Mouse (Mus musculus): Measurements from ENCODE around the gene 9230104L09Rik.

9230104L09Rik gene

DNA sequence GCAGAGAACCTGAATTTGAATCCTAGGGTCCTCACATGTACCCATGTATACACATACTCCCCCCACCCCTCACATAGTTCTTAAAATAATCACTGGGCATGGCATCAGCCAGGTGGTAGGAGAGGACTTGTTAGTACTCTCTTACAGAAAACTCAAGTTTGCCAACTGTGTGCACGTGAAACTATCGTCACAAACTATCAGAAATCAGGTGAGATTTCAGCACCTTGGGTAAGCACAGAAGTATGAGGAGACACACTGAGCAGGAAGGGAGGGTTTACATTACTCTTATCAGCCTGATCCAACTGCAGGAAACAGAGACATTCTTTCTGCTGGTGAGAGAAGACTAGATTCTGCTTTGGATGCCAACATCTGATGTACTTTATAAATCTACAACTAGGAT lies 25.6 kb downstream of the 9230104L09Rik start:
- WGBS = 82% methylated on average over 2 of the region's 2 CpGs

- WGBS = 86% methylated on average over 5 of the region's 5 CpGs
These were observed 26.6 kb downstream of the 9230104L09Rik start for GRCm38 (mm10) chr2:148838075-148838777.

DNA sequence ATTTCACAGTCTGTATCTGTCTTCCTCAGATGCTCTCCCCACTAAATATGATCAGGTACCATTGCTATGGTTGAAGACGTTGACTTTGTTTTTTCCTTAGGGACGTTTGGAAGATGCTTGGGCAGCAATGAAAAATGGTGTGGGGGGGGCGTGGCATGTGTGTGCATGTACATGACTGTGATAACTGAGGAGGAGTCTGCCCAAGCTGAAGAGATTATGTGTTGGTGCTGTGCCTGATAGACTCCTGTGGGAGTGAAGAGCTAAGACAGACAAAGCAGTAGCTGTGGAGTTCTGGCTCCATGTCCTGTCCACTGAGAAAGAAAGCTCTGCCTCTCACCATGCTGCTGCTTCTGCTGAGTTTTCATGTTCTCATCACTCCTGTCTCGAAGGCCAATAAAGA lies 29.9 kb downstream of the 9230104L09Rik start, which contains the start of gene Cst9:
Gene Cst9 (plus strand): TSS at position 236 of the 400 bp plus-strand sequence.
- WGBS = 76% methylated on average over 4 of the region's 4 CpGs

- 72% methylated on average over 1 of the region's 1 CpGs for WGBS
These were observed 38.9 kb downstream of the 9230104L09Rik start for GRCm38 (mm10) chr2:148825986-148826385.

DNA sequence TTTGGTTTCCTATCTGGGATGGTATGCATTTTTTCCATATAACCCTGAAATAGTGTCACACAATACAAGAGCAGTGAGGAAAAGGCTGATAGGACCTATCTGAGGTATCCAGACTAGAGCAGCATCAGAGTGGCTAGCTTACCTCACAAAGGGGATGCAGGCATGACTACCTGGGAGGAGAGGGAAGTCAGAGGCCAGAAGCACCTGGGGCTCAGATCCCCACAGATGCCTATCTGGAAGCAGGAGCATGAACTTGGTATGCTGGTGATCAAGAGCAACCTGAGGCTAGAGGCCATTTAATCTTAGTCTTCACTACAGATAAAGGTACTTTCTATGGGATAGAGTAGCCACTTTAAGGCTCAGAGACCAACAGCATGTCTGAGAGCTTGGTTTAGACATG lies 44.9 kb downstream of the 9230104L09Rik start, which contains the start of gene Cst13:
Gene Cst13 (plus strand): TSS at position 173 of the 400 bp plus-strand sequence.

GRCm38 (mm10) chr2:148806696-148807095 lies 58.1 kb downstream of the 9230104L09Rik start:
- WGBS = 72% methylated on average over 6 of the region's 6 CpGs

DNA sequence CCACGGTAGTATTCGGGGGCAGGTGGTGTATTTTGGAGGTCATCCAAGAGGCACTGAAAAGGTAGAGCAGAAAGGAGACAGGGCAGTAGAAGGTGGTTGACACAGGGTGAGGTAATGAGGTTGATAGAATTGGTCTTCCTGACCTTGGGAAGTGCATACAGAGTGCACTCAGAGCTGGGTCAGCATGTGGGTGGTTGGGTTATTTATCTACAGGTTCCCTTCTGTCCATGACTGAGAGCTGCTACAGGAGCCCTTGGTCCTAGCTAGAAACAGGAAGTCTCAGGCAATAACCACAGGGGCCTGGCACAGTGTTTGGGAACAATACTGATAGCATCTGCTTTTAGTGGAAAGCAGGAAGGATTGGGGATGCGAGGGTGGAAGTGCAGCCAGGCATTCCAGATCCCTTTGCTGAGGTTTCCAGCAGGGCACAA lies 63.3 kb downstream of the 9230104L09Rik start:
- WGBS = 43% methylated on average over 3 of the region's 3 CpGs

GRCm38 (mm10) chr2:148798485-148798884 lies 66.4 kb downstream of the 9230104L09Rik start, which contains the start of gene Cst8:
Gene Cst8 (plus strand): TSS chr2:148798785.
- WGBS = 88% methylated on average over 1 of the region's 1 CpGs

Measured in cerebral cortex, adult 2 months (tissue).